Mouse (Mus musculus): ENCODE data around the gene Mtif3. TPM values are rescaled to one million over a fixed set of nuclear protein-coding genes. Genes with fewer than 3 reads are reported as not detected.
A peak's percentile ranks its signal among the peaks of the same experiment; 100 is the strongest.

The Mtif3 gene
- polyA plus RNA-seq, 1 experiment from 2014 or later, result 23.2 TPM

- H3K4me1 ChIP-seq (replicated peaks; ENCODE audit: control insufficient read depth, insufficient read depth, low read length), result no peaks in the 10 kb centered on the region
- H3K4me2 ChIP-seq, result no peak overlapping the region
- H3K9ac ChIP-seq (ENCODE audit: low read depth, low read length), result no peak overlapping the region
- peaks cover 21% of the 10 kb centered on the region for H3K27me3 ChIP-seq (replicated peaks; ENCODE audit: control insufficient read depth, insufficient read depth, low read length)
- ATAC-seq (replicated peaks; ENCODE audit: low FRiP score) (no peak), DNase-seq (ENCODE audit: low spot score) (no peak)
- H3K9me3 ChIP-seq (ENCODE audit: control insufficient read depth, low read length), result no peaks in the 10 kb centered on the region
- WGBS, result 85% methylated on average over 10 of the region's 10 CpGs
- no peak overlapping the region for H3K27ac ChIP-seq (ENCODE audit: low read depth, low read length)
- H3K4me3 ChIP-seq (ENCODE audit: low read depth, low read length), result no peak overlapping the region
- H3K36me3 ChIP-seq (ENCODE audit: control insufficient read depth, insufficient read depth, low read length), result no peaks in the 10 kb centered on the region
Observed at GRCm38 (mm10) chr5:146987588-146987987, 24.0 kb upstream of the Mtif3 start.

- Histone ChIP-seq H3K27ac (ENCODE audit: low read depth, low read length) (no peak overlapping the region), H3K4me3 (ENCODE audit: low read depth, low read length) (no peak overlapping the region), H3K4me2 (no peak overlapping the region), H3K9me3 (ENCODE audit: control insufficient read depth, low read length) (no peaks in the 10 kb centered on the region), H3K9ac (ENCODE audit: low read depth, low read length) (no peak overlapping the region), H3K27me3 (replicated peaks; ENCODE audit: control insufficient read depth, insufficient read depth, low read length) (peaks cover 21% of the 10 kb centered on the region), H3K4me1 (replicated peaks; ENCODE audit: control insufficient read depth, insufficient read depth, low read length) (no peaks in the 10 kb centered on the region), H3K36me3 (ENCODE audit: control insufficient read depth, insufficient read depth, low read length) (no peaks in the 10 kb centered on the region)
- WGBS, result 60% methylated on average over 21 of the region's 21 CpGs
- no peak for DNase-seq (ENCODE audit: low spot score)
- no peak for ATAC-seq (replicated peaks; ENCODE audit: low FRiP score)
Observed at GRCm38 (mm10) chr5:146985725-146986433, 22.3 kb upstream of the Mtif3 start.

GRCm38 (mm10) chr5:146983216-146983615, 19.6 kb upstream of the Mtif3 start:
- Histone ChIP-seq H3K36me3 (ENCODE audit: control insufficient read depth, insufficient read depth, low read length) (no peaks in the 10 kb centered on the region), H3K27ac (ENCODE audit: low read depth, low read length) (no peak overlapping the region), H3K4me3 (ENCODE audit: low read depth, low read length) (no peak overlapping the region), H3K9me3 (ENCODE audit: control insufficient read depth, low read length) (no peaks in the 10 kb centered on the region), H3K4me2 (no peak overlapping the region), H3K27me3 (replicated peaks; ENCODE audit: control insufficient read depth, insufficient read depth, low read length) (peaks cover 21% of the 10 kb centered on the region), H3K4me1 (replicated peaks; ENCODE audit: control insufficient read depth, insufficient read depth, low read length) (no peaks in the 10 kb centered on the region), H3K9ac (ENCODE audit: low read depth, low read length) (no peak overlapping the region)
- WGBS, result 14% methylated on average over 8 of the region's 8 CpGs
- DNase-seq (ENCODE audit: low spot score) (peak; percentile 54), ATAC-seq (replicated peaks; ENCODE audit: low FRiP score) (no peak)

GRCm38 (mm10) chr5:146981376-146981775, 17.8 kb upstream of the Mtif3 start:
- Histone ChIP-seq H3K36me3 (ENCODE audit: control insufficient read depth, insufficient read depth, low read length) (no peaks in the 10 kb centered on the region), H3K9ac (ENCODE audit: low read depth, low read length) (no peak overlapping the region), H3K4me2 (no peak overlapping the region), H3K9me3 (ENCODE audit: control insufficient read depth, low read length) (no peaks in the 10 kb centered on the region), H3K27me3 (replicated peaks; ENCODE audit: control insufficient read depth, insufficient read depth, low read length) (peaks cover 18% of the 10 kb centered on the region), H3K4me3 (ENCODE audit: low read depth, low read length) (no peak overlapping the region), H3K4me1 (replicated peaks; ENCODE audit: control insufficient read depth, insufficient read depth, low read length) (no peaks in the 10 kb centered on the region), H3K27ac (ENCODE audit: low read depth, low read length) (no peak overlapping the region)
- ATAC-seq (replicated peaks; ENCODE audit: low FRiP score) (no peak), DNase-seq (ENCODE audit: low spot score) (no peak)
- 87% methylated on average over 6 of the region's 6 CpGs for WGBS

- no peaks in the 10 kb centered on the region for H3K27me3 ChIP-seq (replicated peaks; ENCODE audit: control insufficient read depth, insufficient read depth, low read length)
- H3K9me3 ChIP-seq (ENCODE audit: control insufficient read depth, low read length), result no peaks in the 10 kb centered on the region
- no peak overlapping the region for H3K4me3 ChIP-seq (ENCODE audit: low read depth, low read length)
- H3K36me3 ChIP-seq (ENCODE audit: control insufficient read depth, insufficient read depth, low read length), result no peaks in the 10 kb centered on the region
- no peaks in the 10 kb centered on the region for H3K4me1 ChIP-seq (replicated peaks; ENCODE audit: control insufficient read depth, insufficient read depth, low read length)
- no peak overlapping the region for H3K4me2 ChIP-seq
- H3K9ac ChIP-seq (ENCODE audit: low read depth, low read length), result no peak overlapping the region
- H3K27ac ChIP-seq (ENCODE audit: low read depth, low read length), result no peak overlapping the region
- ATAC-seq (replicated peaks; ENCODE audit: low FRiP score) (no peak), DNase-seq (ENCODE audit: low spot score) (no peak)
- WGBS, result 53% methylated on average over 13 of the region's 13 CpGs
Observed at GRCm38 (mm10) chr5:146974781-146975123, 11.2 kb upstream of the Mtif3 start.

- no peak for ATAC-seq (replicated peaks; ENCODE audit: low FRiP score)
- Histone ChIP-seq H3K27me3 (replicated peaks; ENCODE audit: control insufficient read depth, insufficient read depth, low read length) (no peaks in the 10 kb centered on the region), H3K4me1 (replicated peaks; ENCODE audit: control insufficient read depth, insufficient read depth, low read length) (no peaks in the 10 kb centered on the region), H3K4me2 (no peak overlapping the region), H3K9ac (ENCODE audit: low read depth, low read length) (no peak overlapping the region), H3K27ac (ENCODE audit: low read depth, low read length) (no peak overlapping the region), H3K36me3 (ENCODE audit: control insufficient read depth, insufficient read depth, low read length) (no peaks in the 10 kb centered on the region), H3K4me3 (ENCODE audit: low read depth, low read length) (no peak overlapping the region), H3K9me3 (ENCODE audit: control insufficient read depth, low read length) (no peaks in the 10 kb centered on the region)
- 85% methylated on average over 25 of the region's 25 CpGs for WGBS
- DNase-seq (ENCODE audit: low spot score), result no peak
Observed at GRCm38 (mm10) chr5:146973858-146974780, 10.5 kb upstream of the Mtif3 start.

DNA sequence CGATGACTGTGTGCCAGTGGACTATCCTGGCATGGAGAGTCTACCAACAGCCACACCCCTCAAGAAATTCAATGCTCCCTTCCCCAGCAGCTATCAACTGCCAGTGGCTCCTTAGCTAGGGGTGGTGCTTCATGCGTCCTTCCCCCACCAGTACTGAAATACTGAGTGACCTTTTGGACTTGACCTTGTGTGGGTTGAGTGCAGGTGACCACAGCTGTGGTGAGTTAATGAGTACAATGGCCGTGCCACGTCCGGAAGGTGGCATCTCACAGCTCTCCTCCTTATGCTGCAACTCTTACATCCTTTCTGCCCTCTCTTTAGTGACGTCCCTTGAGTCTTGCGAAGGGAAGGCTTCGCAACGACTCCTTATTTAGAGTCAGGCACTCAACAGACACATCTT, 9.8 kb upstream of the Mtif3 start:
- Histone ChIP-seq H3K27ac (ENCODE audit: low read depth, low read length) (no peak overlapping the region), H3K4me1 (replicated peaks; ENCODE audit: control insufficient read depth, insufficient read depth, low read length) (no peaks in the 10 kb centered on the region), H3K9ac (ENCODE audit: low read depth, low read length) (no peak overlapping the region), H3K36me3 (ENCODE audit: control insufficient read depth, insufficient read depth, low read length) (no peaks in the 10 kb centered on the region), H3K4me3 (ENCODE audit: low read depth, low read length) (no peak overlapping the region), H3K4me2 (no peak overlapping the region), H3K9me3 (ENCODE audit: control insufficient read depth, low read length) (no peaks in the 10 kb centered on the region), H3K27me3 (replicated peaks; ENCODE audit: control insufficient read depth, insufficient read depth, low read length) (no peaks in the 10 kb centered on the region)
- DNase-seq (ENCODE audit: low spot score) (no peak), ATAC-seq (replicated peaks; ENCODE audit: low FRiP score) (no peak; the same call in 1 of the 2 replicates)
- WGBS, result 83% methylated on average over 9 of the region's 9 CpGs

DNA sequence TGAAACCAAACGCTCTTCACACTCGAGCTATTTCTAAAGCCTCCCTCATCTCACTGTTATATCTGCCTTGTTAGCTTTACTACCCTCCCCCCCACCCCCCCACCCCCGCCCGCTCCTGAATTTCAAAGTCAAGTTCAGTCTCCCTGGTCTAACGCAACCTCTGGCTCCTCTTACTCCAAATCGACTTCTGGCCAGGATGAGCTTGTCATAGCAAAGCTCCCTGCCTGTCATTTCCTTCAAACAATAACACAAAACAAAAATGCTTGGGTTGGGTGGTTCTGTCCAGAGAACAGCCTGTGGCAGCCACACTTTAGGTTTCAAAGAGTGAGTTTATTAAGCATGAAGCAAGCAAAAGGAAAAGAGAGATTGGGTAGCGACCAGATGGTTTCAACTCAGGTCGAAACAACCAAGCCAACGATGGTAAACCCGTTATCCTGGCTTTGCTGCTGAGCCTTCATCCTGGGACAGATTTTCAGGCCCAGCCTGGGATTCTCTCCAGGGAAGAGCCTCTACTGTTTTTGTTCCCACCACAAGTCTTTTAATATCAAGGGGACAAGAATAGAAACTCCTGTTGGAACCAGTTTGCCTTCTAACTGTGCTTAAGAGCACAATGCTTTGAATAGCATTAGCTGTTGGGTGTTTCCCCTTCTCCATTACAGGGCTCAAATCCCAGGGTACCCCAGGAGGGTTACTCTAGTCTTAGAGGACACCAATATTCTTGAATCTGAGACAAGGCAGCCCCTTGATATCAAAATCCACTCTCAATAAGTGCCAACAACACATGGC, 8.4 kb upstream of the Mtif3 start:
- Histone ChIP-seq H3K9ac (ENCODE audit: low read depth, low read length) (no peak overlapping the region), H3K27ac (ENCODE audit: low read depth, low read length) (no peak overlapping the region), H3K4me3 (ENCODE audit: low read depth, low read length) (no peak overlapping the region), H3K4me2 (no peak overlapping the region), H3K27me3 (replicated peaks; ENCODE audit: control insufficient read depth, insufficient read depth, low read length) (no peaks in the 10 kb centered on the region), H3K36me3 (ENCODE audit: control insufficient read depth, insufficient read depth, low read length) (no peaks in the 10 kb centered on the region), H3K9me3 (ENCODE audit: control insufficient read depth, low read length) (no peaks in the 10 kb centered on the region), H3K4me1 (replicated peaks; ENCODE audit: control insufficient read depth, insufficient read depth, low read length) (no peaks in the 10 kb centered on the region)
- no peak for DNase-seq (ENCODE audit: low spot score)
- WGBS, result 69% methylated on average over 10 of the region's 10 CpGs
- ATAC-seq (replicated peaks; ENCODE audit: low FRiP score), result no peak
